Mouse (Mus musculus): ENCODE measurements at regions not wholly inside any gene's neighbourhood (a gene's known extent, or its start where the extent isn't known, plus 50 kb on each side); places are given as distances from the start of the nearest gene placed in this dataset.

DNA sequence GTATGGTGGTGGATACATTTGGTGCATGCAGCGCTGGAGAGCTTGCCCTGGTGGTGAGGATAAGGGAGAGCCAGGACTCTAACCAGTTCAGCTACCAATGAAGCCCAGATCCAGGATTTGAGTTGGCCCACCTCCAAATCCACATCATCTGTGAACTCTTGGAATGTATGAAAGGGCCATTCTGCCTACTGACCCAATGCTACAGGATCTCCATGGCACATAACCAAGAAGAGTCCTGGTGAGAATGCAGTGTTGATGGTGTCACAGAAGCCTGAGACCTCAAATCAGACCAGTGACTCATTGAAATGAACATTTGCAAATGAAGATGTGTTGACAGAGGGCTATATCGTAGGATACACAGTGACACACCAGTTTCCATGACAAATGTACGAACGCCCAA lies 121.0 kb upstream of the Slitrk5 start:
- no peak for DNase-seq (ENCODE audit: low spot score)

DNA sequence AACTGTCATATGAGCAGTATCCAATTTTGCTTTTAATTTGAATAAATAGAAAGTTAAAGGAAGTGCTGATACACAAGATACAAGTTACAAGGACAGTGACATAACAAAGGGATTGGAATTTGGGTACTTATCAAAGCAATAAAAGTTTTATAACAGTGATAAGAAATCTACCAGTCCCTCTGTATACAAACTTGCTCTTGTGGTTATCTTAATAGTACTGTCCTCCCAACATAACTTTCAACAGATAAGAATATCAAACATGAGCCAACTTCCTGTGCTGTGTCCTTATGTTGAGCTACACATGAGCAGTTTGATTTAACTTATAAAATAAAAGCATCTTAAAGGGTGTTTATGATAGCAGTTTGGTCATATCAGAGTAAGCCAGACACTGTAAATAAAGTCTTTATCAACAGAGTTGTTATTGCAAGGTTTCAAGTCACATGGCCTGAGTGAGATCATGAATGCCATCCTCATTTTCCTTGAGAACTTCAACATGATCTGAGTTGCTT lies 105.5 kb upstream of the Slitrk5 start:
- DNase-seq (ENCODE audit: low spot score), result no peak

DNA sequence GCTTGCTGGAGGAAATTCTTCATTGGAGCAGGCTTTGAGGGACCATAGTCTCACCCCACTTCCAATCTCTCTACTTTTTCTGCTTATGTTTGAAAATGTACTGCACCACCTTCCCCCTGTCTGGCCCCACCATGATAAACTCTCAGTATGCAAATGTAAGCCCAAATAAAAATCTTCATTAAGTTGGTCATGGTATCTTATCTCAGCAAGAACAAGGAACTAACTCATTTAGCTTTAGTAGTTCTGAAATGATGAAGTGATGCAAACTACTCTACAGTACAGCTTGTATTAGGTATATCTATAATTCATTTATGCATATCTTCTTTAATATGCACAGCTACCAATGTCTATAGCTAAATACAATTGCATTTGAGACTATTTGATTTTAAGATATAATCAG lies 97.4 kb upstream of the Slitrk5 start:
- no peak for DNase-seq (ENCODE audit: low spot score)

DNA sequence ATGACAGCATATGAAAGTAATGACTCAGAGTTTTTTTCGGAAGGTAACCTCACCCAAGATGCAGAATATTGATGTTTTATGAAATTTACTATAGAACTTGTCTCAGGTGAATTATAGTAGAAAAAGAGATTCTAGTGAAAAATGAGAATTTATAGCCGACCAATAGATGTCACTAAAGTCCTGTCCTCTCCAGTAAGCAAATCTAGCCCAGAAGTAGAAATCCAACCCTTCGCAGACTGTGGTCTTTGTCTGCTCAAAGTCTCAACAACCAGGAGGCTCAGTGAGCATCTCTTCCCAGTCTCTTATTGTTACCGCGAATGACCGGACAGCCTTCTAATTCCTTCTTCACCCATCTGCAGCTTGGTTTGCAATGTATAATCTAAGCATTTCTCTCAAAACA lies 91.8 kb upstream of the Slitrk5 start:
- DNase-seq (ENCODE audit: low spot score), result no peak

DNA sequence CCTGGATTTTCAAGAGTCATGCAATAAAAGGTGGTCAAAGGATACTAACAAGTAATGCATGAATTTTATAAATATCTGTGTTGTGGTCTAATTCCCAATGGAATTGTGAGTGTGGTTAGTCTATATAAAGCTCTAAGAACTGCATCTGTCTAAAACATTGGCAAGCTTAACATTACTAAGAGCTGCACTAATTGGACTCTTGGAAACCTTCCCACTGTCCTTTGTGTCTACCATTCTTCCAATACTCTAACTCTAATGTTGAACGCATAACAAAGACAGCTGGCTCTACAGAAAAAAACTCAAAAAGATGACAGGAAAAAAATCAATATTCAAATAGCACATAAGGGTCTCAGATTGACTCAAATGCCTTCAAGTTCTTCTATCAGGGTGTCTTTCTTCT lies 58.1 kb upstream of the Slitrk5 start:
- DNase-seq (ENCODE audit: low spot score), result no peak

DNA sequence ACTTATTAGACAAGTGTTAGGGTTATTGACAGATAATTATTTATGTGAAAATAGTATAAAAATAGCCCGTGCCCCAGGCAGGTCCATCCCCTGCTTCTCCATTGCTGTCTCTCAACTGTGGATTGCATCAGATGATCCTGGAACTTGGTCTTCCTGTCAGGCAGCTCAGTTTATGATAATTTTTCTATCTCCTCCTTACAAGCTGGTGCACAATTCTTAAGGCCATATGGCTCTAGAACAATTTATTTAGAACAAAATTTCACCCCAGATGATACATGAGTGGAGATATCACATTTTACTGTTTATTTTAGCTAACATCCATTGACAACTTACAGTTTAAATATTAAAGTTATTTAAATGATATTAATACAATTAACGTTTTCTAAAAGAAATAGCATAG lies 54.1 kb upstream of the Slitrk5 start:
- peak; percentile 42 for DNase-seq (ENCODE audit: low spot score)
